Mouse (Mus musculus) sigmoid colon, adult 10 weeks (tissue): ENCODE measurements around the gene Atl2. TPM values are rescaled to one million over a fixed set of nuclear protein-coding genes. Genes with fewer than 3 reads are reported as not detected.

Experiments used
- polyA plus RNA-seq: library from polyadenylated mRNA; stranded (reverse); fragments of 350-450 nt; fragmentation: Illumina TruSeq; extraction: RNeasy Lipid Tissue Mini Kit (QIAGEN cat#74804); gene quantifications from one replicate; pipeline ENCODE4 v1.2.3, GENCODE M21; 2014; ENCODE audit warnings: low read depth, low replicate concordance

Atl2 gene
- 167 TPM for polyA plus RNA-seq

DNA sequence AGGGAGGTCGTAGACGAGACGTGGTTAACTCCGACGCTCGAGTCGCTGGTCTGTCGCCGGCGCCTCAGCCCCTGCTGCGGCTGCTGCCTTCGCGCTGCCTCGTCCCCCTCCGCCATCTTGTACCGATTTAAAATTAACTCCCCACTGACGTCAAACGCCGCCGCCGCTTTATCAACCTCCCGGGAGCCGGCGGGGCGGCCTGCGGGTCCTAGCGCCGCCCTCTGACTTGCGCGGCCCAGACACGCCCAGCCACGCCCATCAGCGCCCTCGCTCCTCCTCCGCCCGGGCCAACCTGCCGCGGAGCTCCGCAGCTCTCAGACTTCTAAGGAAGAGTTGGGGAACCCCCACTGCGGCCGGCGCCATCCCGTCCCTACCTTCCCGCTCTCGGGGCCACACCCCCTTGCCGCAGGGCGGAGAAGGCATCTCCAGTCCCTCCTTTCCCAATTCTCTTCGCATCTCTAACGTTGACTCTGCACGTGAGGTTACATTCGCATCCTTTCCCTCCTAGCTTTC, at the start of gene Atl2:
TSS of gene Atl2 (minus strand) at position 213 of the 513 bp plus-strand sequence.

Other genes starting within 250 kb of the Atl2 start
- 1.2 TPM for gene Cyp1b1, start 181.1 kb downstream of the Atl2 start, polyA plus RNA-seq
- gene Hnrnpll, start 166.2 kb upstream of the Atl2 start, polyA plus RNA-seq = 134 TPM
- gene Galm, start 231.3 kb upstream of the Atl2 start, polyA plus RNA-seq = 51.7 TPM